Mouse (Mus musculus) hindbrain, embryonic 10.5 days (tissue): ENCODE measurements around the gene Trpm8. TPM values are rescaled to one million over a fixed set of nuclear protein-coding genes. Genes with fewer than 3 reads are reported as not detected.

ENCODE experiments used
- DNase-seq: peaks from one replicate; pipeline ENCODE4 v3.0.0-alpha.2; 2017; ENCODE audit warnings: low spot score
- H3K27ac ChIP-seq: fragments of 300-500 bp; sonication (generic); 2 replicates; pipeline ENCODE4 v1.5.1; 2016; ENCODE audit warnings: mild to moderate bottlenecking, moderate library complexity
- H3K27me3 ChIP-seq: fragments of 300-500 bp; sonication (generic); 2 replicates; pipeline ENCODE4 v1.6.1; 2016; ENCODE audit warnings: mild to moderate bottlenecking; ENCODE audit not compliant: poor library complexity, insufficient read depth, severe bottlenecking
- H3K36me3 ChIP-seq: fragments of 300-500 bp; sonication (generic); 2 replicates; pipeline ENCODE4 v1.6.1; 2016; ENCODE audit warnings: mild to moderate bottlenecking, moderate library complexity
- H3K4me1 ChIP-seq: fragments of 300-500 bp; sonication (generic); replicated peaks from 2 replicates; pipeline ENCODE4 v1.6.1; 2016; ENCODE audit warnings: mild to moderate bottlenecking
- H3K4me3 ChIP-seq: fragments of 300-500 bp; sonication (generic); 2 replicates; pipeline ENCODE4 v1.5.1; 2016; ENCODE audit warnings: mild to moderate bottlenecking, moderate library complexity
- H3K9me3 ChIP-seq: fragments of 300-500 bp; sonication (generic); 2 replicates; pipeline ENCODE4 v1.6.1; 2016; ENCODE audit warnings: mild to moderate bottlenecking, moderate library complexity
- WGBS: fragments of 180-500 bp; shearing (Covaris S2); methylation state at CpG from one replicate; pipeline ENCODE4 v1.1.7; 2016; 5-methylcytosine and 5-hydroxymethylcytosine counted together
- polyA plus RNA-seq: library from polyadenylated mRNA; unstranded; fragments of >200 nt; fragmentation: Nextera tagmentation; extraction: Ambion mirVana; gene quantifications from 2 replicates; pipeline ENCODE4 v1.2.1, GENCODE M21; 2016

The Trpm8 gene
- polyA plus RNA-seq, 1 experiment from 2014 or later: not detected

DNA sequence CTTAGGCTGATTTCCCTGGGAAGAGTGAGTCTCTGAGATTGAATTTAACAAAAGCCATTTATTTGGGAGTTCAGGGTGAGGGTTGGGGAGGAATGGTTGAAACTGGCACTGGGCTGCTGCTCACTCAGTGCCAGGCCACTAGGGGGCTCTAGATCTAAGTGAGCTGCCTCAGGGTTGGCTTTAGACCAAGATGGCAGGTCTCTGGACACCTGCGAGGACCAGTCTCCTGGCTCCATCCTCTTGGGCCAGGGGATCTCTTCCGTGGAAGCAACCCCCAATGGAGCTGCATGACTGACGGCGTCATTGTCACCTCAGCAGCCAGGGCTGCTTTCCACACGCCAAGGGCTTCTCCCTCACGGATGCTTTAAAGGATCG, 7.5 kb downstream of the Trpm8 start:
- Histone ChIP-seq H3K36me3 (no peaks in the 10 kb centered on the region), H3K4me3 (no peak overlapping the region), H3K27me3 (no peaks in the 10 kb centered on the region), H3K9me3 (peaks cover 90% of the 10 kb centered on the region), H3K4me1 (no peaks in the 10 kb centered on the region), H3K27ac (no peak overlapping the region)
- 60% methylated on average over 7 of the region's 7 CpGs for WGBS
- DNase-seq: no peak

GRCm38 (mm10) chr1:88285652-88286051, 8.2 kb downstream of the Trpm8 start:
- no peak overlapping the region for H3K4me3 ChIP-seq
- WGBS: 71% methylated on average over 5 of the region's 5 CpGs
- no peak for DNase-seq
- H3K4me1 ChIP-seq: no peaks in the 10 kb centered on the region
- no peaks in the 10 kb centered on the region for H3K27me3 ChIP-seq
- no peaks in the 10 kb centered on the region for H3K36me3 ChIP-seq
- no peak overlapping the region for H3K27ac ChIP-seq
- H3K9me3 ChIP-seq: peaks cover 92% of the 10 kb centered on the region

GRCm38 (mm10) chr1:88286136-88286845, 8.8 kb downstream of the Trpm8 start:
- DNase-seq: no peak
- H3K36me3 ChIP-seq: no peaks in the 10 kb centered on the region
- no peaks in the 10 kb centered on the region for H3K27me3 ChIP-seq
- no peak overlapping the region for H3K27ac ChIP-seq
- 82% methylated on average over 15 of the region's 15 CpGs for WGBS
- H3K4me1 ChIP-seq: no peaks in the 10 kb centered on the region
- H3K9me3 ChIP-seq: peaks cover 96% of the 10 kb centered on the region
- no peak overlapping the region for H3K4me3 ChIP-seq

GRCm38 (mm10) chr1:88286887-88287696, 9.6 kb downstream of the Trpm8 start:
- Histone ChIP-seq H3K4me3 (no peak overlapping the region), H3K27ac (no peak overlapping the region), H3K9me3 (peaks cover 97% of the 10 kb centered on the region), H3K36me3 (no peaks in the 10 kb centered on the region), H3K4me1 (no peaks in the 10 kb centered on the region), H3K27me3 (no peaks in the 10 kb centered on the region)
- WGBS: 75% methylated on average over 13 of the region's 13 CpGs
- DNase-seq: no peak

DNA sequence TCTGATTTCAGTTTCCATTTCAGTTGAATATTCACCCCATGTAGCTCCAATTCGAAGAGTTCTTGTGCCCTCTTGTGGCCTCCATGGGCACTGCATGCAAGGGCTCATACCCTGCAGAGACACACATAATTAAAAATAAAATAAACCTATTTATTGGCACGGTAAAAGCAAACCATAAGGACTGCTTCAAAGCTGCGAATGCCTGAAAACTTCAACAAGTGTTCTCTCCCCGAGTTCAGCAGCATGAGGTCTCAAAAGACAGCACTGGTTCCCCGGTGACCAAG, 10.2 kb downstream of the Trpm8 start:
- Histone ChIP-seq H3K4me3 (no peak overlapping the region), H3K27ac (no peak overlapping the region), H3K4me1 (no peaks in the 10 kb centered on the region), H3K36me3 (no peaks in the 10 kb centered on the region), H3K9me3 (peaks cover 95% of the 10 kb centered on the region), H3K27me3 (no peaks in the 10 kb centered on the region)
- peak; percentile 71 for DNase-seq
- WGBS: 42% methylated on average over 5 of the region's 5 CpGs

DNA sequence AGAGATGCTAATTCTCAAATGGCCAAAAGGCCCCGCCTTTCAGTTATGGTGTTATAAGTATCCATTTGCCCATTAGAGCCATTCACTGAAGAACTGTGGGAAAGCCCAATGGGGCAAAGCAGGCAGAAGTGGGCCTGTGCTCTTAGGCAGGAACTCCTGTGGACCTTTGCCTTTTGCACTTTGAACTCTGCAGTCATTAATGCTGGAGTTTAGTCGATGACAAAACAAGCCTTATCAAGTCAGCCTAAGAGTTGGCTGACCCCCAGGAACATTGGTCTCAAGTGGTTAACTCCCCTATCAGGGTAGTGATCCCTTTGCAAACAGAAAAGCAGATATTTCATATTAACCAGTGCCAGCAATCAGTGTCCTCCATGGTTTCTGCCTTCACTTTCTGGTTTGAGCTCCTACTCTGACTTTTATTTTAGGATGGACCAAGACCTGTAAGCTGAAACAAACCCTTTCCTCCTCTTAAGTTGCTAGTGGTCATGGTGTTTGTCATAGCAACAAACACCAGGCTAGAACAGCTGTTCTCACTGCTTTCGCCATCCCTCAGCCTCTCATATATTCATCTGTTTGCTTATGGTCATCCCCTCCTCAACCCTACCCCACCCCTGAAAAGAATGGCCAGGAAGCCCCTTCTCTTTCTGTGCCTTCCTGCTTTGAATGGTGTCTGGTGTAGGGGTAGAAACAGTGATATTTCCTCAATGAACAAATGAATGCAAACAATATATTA, 10.8 kb downstream of the Trpm8 start:
- H3K4me1 ChIP-seq: no peaks in the 10 kb centered on the region
- H3K27me3 ChIP-seq: no peaks in the 10 kb centered on the region
- H3K36me3 ChIP-seq: no peaks in the 10 kb centered on the region
- H3K4me3 ChIP-seq: no peak overlapping the region
- WGBS: 41% methylated on average over 3 of the region's 3 CpGs
- DNase-seq: no peak
- H3K9me3 ChIP-seq: peaks cover 90% of the 10 kb centered on the region
- H3K27ac ChIP-seq: no peak overlapping the region

- H3K27ac ChIP-seq: no peak overlapping the region
- H3K4me1 ChIP-seq: no peaks in the 10 kb centered on the region
- no peak overlapping the region for H3K4me3 ChIP-seq
- DNase-seq: no peak
- H3K36me3 ChIP-seq: no peaks in the 10 kb centered on the region
- H3K9me3 ChIP-seq: peaks cover 84% of the 10 kb centered on the region
- WGBS: 76% methylated on average over 3 of the region's 3 CpGs
- no peaks in the 10 kb centered on the region for H3K27me3 ChIP-seq
These were observed 11.3 kb downstream of the Trpm8 start for GRCm38 (mm10) chr1:88288789-88289127.

DNA sequence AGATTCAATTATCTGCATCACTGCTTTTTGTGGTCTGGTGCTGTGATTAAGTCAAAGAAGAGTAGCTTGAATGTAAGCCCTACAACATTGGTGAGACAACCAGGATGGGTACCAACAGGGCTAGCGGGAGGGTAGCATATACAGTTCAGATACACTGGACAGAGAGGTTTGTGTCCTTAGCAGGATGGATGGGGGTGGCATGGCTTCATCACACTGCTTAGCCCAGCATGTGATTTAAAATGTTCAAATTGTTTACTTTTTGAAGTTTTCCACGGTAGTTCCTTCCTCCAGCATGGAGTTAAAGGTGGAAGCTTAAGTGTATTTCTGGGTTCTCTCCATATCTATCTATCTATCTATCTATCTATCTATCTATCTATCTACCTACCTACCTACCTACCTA, 11.7 kb downstream of the Trpm8 start:
- H3K4me3 ChIP-seq: no peak overlapping the region
- WGBS: 44% methylated on average over 2 of the region's 2 CpGs
- no peak for DNase-seq
- H3K4me1 ChIP-seq: no peaks in the 10 kb centered on the region
- H3K9me3 ChIP-seq: peaks cover 81% of the 10 kb centered on the region
- no peaks in the 10 kb centered on the region for H3K27me3 ChIP-seq
- H3K36me3 ChIP-seq: no peaks in the 10 kb centered on the region
- no peak overlapping the region for H3K27ac ChIP-seq

GRCm38 (mm10) chr1:88289917-88290316, 12.5 kb downstream of the Trpm8 start:
- no peak overlapping the region for H3K27ac ChIP-seq
- H3K36me3 ChIP-seq: no peaks in the 10 kb centered on the region
- WGBS: 43% methylated on average over 4 of the region's 4 CpGs
- H3K4me1 ChIP-seq: no peaks in the 10 kb centered on the region
- peaks cover 79% of the 10 kb centered on the region for H3K9me3 ChIP-seq
- no peaks in the 10 kb centered on the region for H3K27me3 ChIP-seq
- no peak overlapping the region for H3K4me3 ChIP-seq
- peak; percentile 54 for DNase-seq

GRCm38 (mm10) chr1:88290511-88290910, 13.1 kb downstream of the Trpm8 start:
- Histone ChIP-seq H3K36me3 (no peaks in the 10 kb centered on the region), H3K9me3 (peaks cover 76% of the 10 kb centered on the region), H3K4me3 (no peak overlapping the region), H3K4me1 (no peaks in the 10 kb centered on the region), H3K27me3 (no peaks in the 10 kb centered on the region), H3K27ac (no peak overlapping the region)
- no peak for DNase-seq
- 71% methylated on average over 1 of the region's 1 CpGs for WGBS

GRCm38 (mm10) chr1:88291409-88292005, 14.0 kb downstream of the Trpm8 start:
- DNase-seq: peak; percentile 4
- Histone ChIP-seq H3K4me3 (no peak overlapping the region), H3K27me3 (no peaks in the 10 kb centered on the region), H3K9me3 (peaks cover 76% of the 10 kb centered on the region), H3K4me1 (no peaks in the 10 kb centered on the region), H3K27ac (no peak overlapping the region), H3K36me3 (no peaks in the 10 kb centered on the region)
- 64% methylated on average over 3 of the region's 3 CpGs for WGBS

DNA sequence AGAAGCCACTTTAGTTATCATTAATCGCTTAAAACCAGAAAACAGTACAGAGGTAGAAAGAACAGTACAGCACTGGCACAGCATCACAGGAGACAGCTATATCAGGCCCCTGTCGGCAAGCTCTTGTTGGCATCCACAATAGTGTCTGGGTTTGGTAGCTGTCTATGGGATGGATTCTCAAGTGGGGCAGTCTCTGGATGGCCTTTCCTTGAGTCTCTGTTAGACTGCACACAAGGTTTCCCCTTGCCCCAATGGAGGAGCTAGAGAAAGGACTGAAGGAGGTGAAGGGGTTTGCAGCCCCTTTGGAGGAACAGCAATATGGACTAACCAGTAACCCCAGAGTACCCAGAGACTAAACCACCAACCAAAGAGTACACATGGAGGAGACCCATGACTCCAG, 14.6 kb downstream of the Trpm8 start:
- WGBS: 56% methylated on average over 2 of the region's 2 CpGs
- H3K27me3 ChIP-seq: no peaks in the 10 kb centered on the region
- H3K4me3 ChIP-seq: no peak overlapping the region
- no peak for DNase-seq
- H3K9me3 ChIP-seq: peaks cover 76% of the 10 kb centered on the region
- H3K27ac ChIP-seq: no peak overlapping the region
- H3K4me1 ChIP-seq: no peaks in the 10 kb centered on the region
- no peaks in the 10 kb centered on the region for H3K36me3 ChIP-seq

- no peaks in the 10 kb centered on the region for H3K36me3 ChIP-seq
- peaks cover 76% of the 10 kb centered on the region for H3K9me3 ChIP-seq
- no peak overlapping the region for H3K27ac ChIP-seq
- H3K4me3 ChIP-seq: no peak overlapping the region
- no peaks in the 10 kb centered on the region for H3K27me3 ChIP-seq
- no peaks in the 10 kb centered on the region for H3K4me1 ChIP-seq
- DNase-seq: peak; percentile 3
- 19% methylated on average over 1 of the region's 1 CpGs for WGBS
These were observed 17.2 kb downstream of the Trpm8 start for GRCm38 (mm10) chr1:88294650-88295049.
